Mouse (Mus musculus) left cerebral cortex, adult 9 months (tissue): ENCODE measurements at regions not wholly inside any gene's neighbourhood (a gene's known extent, or its start where the extent isn't known, plus 50 kb on each side); places are given as distances from the start of the nearest gene placed in this dataset.

ENCODE experiments used
- DNase-seq, 2 experiments: peaks; one replicate each; pipeline ENCODE4 v3.0.0; 2022; ENCODE audit warnings: low spot score in 2 of 2

GRCm38 (mm10) chr4:64335814-64336213 lies 289.0 kb upstream of the Tnc start:
- no peak for DNase-seq

GRCm38 (mm10) chr4:64330213-64330612 lies 283.4 kb upstream of the Tnc start:
- no peak for DNase-seq

GRCm38 (mm10) chr4:64324391-64324790 lies 277.6 kb upstream of the Tnc start:
- DNase-seq: no peak

- DNase-seq: no peak
Measured at GRCm38 (mm10) chr4:64316553-64317347, 269.9 kb upstream of the Tnc start.

GRCm38 (mm10) chr4:64296941-64297340 lies 250.1 kb upstream of the Tnc start:
- no peak for DNase-seq

DNA sequence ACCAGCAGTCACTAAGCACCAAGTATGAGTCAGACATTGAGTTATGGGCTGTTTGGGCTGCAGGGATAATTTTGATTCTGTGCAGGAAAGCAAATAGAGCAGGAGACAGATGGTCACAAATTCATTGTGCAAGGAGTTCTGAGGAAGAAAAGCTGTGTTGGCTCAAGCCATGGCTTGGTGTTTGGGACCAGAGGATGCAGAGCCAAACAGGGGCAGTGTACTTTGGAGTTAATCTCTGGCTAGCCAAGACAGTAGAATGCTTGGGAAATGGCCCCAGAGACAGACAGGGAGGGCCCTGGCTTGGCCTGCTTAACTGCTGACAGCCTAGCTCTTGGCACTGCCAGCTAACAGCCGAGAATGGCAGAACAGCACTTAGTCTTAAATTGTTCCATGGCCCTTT lies 235.7 kb upstream of the Tnc start:
- DNase-seq: peak; percentile 8 to 46

DNA sequence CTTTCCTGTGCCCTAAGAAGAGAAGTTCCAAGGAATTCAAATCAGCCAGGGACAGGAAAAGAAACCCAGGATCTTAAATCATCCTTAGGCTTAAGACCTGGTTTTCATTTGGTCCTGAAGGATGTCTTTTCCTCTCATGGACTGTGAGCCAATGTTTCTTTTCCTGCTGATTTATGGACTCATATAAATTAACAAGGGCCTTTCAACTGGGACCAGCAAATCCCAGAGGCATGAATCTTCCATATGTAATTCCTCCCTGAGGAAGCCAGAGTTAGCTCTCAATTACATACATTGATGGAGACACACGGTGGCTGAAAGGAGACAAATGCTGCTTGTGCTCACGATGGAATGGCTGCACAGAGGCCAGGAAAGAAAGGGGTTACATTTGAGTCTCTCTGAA lies 230.2 kb upstream of the Tnc start:
- DNase-seq: no peak

- DNase-seq: no peak
Measured at GRCm38 (mm10) chr4:64274291-64274960, 227.6 kb upstream of the Tnc start.

GRCm38 (mm10) chr4:64269846-64270245 lies 223.0 kb upstream of the Tnc start:
- DNase-seq: no peak

- no peak for DNase-seq
Measured at GRCm38 (mm10) chr4:64269117-64269516, 222.3 kb upstream of the Tnc start.

- no peak for DNase-seq
Measured at GRCm38 (mm10) chr4:64260473-64260872, 213.7 kb upstream of the Tnc start.

- DNase-seq: no peak
Measured at GRCm38 (mm10) chr4:64260188-64260444, 213.3 kb upstream of the Tnc start.

DNA sequence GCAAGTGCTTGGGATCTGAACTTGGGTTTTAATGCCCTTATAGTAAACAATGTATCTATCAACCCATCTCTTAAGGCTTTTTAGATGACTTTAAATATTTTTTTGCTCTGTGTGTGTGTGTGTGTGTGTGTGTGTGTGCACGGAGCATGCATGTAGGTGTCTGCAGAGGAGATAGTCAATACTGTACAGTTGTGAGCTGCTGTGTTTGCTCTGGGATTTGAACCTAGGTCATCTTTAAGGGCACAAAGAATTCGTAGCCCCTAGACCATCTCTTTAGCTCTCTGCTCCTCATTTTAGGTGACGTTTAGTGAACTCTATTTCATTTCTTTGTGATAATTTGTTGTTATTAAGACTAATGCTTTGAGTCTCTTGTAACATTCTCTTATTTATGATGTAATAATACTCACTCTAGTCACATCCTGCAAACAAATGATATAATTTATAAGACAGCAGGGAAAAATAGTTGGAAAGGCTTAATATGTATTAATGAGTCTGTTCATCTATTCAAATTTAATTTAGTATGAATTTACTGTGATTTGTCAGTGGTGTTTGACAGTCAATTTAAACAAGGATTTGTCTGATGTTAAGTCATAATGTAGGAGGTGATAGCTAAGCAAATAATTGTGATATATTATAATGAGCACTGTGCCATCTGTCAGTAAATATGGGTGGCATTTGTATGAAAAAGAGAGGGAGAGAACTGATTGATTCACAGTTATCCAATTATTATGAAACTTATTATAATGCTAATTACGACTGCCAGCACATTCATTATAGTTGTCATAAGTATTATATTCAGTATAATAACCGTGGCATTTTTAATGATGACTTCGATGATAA lies 212.8 kb upstream of the Tnc start:
- DNase-seq: no peak

DNA sequence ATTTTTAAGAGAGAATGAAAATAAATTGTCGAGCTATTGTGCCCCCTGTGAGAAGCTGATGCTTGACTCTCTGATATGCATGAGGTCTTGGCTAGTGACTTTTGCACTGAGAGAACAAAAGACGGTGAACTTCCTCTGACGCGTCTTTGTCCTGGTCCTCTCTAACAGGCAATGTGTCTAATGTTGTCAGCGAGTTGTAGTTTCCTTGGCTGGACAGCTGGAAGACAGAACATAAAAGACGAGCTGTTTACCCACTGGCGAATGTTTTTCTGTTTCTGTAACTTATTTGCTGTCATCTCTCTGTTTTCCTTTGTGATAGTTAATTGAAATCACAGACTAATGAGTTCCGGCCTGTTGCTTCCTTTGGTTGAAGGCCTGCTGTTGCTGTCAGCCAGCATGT lies 208.4 kb upstream of the Tnc start:
- DNase-seq: no peak

- DNase-seq: no peak
Measured at GRCm38 (mm10) chr4:64250691-64251090, 203.9 kb upstream of the Tnc start.

GRCm38 (mm10) chr4:64238196-64238740 lies 191.5 kb upstream of the Tnc start:
- DNase-seq: no peak

DNA sequence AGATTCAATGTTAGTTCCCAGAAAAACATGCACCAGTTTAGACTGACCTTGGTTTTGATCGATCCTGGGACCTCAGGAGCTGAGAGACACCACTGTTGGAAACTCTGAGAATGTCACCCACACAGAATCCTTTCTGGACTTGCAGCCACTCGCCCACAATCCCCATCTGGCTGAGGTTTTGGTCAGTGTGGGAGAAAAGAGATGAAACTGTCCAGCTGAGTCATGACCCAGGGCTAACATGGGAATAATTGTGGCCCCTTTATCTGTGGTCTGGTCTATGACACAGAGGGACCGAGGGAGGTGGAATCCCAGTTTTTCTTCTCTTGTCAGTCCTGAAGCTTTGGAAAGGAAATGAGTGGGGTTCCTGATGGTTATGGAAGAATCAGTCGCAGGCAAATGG lies 188.7 kb upstream of the Tnc start:
- DNase-seq: no peak

DNA sequence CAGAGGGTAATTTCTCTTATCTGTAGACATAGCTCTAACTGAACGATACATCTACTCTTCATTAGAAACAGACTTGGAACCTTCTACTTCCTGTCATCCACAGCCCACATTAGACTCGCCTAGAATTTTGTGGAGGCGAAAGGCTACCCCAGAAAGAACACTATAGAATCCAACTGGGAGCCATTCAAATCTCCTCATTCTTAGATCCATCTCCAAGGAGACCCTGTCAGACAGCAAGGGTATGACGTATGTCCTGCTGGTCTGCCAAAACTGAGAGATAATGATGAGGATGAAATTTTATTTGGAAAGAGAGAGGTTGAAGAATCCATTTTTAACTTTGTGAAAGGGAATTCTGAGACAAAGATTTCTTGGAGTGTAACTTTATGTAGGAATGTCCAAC lies 185.3 kb upstream of the Tnc start:
- no peak for DNase-seq

DNA sequence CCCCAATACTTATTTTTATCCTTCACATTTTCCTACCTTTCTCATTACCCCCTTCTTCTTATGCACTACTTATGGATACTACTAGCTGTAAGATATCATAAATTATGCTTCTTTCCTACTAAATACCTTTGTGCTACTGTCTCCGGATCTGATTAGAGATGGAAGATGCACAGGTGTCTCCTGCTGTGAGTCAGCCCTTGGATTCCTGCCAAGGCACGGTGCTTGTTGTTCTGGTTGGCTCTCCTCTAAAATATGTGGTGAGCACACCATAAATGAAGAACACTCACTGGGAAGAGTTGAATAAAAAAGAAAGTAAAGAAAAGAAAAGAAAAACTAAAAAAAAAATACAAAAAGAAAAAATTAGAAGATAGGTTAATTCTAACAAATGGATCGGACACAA lies 181.5 kb upstream of the Tnc start:
- no peak for DNase-seq

DNA sequence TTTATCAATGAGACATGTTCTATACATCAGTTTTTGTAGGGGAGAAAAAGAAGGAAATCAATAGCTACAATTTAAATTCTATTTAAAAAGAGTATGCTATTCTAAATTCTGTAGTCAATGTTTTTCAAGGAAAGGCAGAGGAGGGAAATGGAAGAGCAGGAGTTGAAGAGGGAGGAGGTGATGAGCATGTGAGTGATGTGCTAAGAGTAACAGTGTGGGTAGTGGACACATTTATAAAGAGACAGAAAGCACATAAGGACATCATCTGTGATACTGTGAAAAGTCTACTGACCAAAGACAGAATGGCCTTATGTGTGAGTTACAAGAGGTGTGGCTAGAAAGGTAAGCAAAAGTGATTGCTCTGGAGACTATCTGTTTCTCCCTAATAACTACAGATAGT lies 179.8 kb upstream of the Tnc start:
- DNase-seq: peak in 1 of 2 experiments; percentile 5

- peak; percentile 9 to 13 for DNase-seq
Measured at GRCm38 (mm10) chr4:64224918-64225317, 178.1 kb upstream of the Tnc start.

DNA sequence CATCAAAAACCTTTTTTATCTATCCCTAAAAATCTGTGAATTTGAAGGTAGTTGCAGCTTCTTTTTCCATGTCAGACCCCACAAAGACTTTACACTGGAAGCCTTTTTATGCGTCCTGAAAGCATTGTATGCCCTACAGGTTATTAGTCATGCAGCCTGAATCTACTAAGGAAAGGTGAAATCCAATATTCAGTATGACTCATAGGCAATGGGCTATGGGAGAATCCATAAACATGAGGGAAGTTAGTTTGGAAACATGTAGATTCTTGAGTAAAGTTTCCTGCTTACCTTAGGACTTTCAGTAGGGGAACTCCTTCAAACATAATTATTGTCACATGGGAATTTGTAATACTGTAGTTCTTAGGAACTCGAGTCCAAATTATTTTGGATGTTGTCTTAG lies 173.0 kb upstream of the Tnc start:
- DNase-seq: no peak
